Mouse (Mus musculus): Measurements from ENCODE around the gene Dpp6.

Gene Dpp6

GRCm38 (mm10) chr5:27306497-27307152 lies 489.6 kb downstream of the Dpp6 start:
- no peak for DNase-seq

GRCm38 (mm10) chr5:27310217-27310616 lies 493.2 kb downstream of the Dpp6 start:
- no peak for DNase-seq

GRCm38 (mm10) chr5:27316674-27317073 lies 499.7 kb downstream of the Dpp6 start:
- no peak for DNase-seq

GRCm38 (mm10) chr5:27317264-27317663 lies 500.3 kb downstream of the Dpp6 start:
- DNase-seq, result no peak

- no peak for DNase-seq
These were observed 500.8 kb downstream of the Dpp6 start for GRCm38 (mm10) chr5:27317832-27318231.

GRCm38 (mm10) chr5:27319731-27320130 lies 502.7 kb downstream of the Dpp6 start:
- no peak for DNase-seq

- no peak for DNase-seq
These were observed 506.1 kb downstream of the Dpp6 start for GRCm38 (mm10) chr5:27322895-27323792.

- DNase-seq, result no peak
These were observed 507.4 kb downstream of the Dpp6 start for GRCm38 (mm10) chr5:27324346-27324928.

- DNase-seq, result no peak
These were observed 519.7 kb downstream of the Dpp6 start for GRCm38 (mm10) chr5:27336698-27337097.

GRCm38 (mm10) chr5:27339196-27340030 lies 522.4 kb downstream of the Dpp6 start:
- no peak for DNase-seq

- DNase-seq, result no peak
These were observed 525.3 kb downstream of the Dpp6 start for GRCm38 (mm10) chr5:27342276-27342675.

- DNase-seq, result no peak
These were observed 526.6 kb downstream of the Dpp6 start for GRCm38 (mm10) chr5:27343626-27344025.

GRCm38 (mm10) chr5:27348181-27349095 lies 531.4 kb downstream of the Dpp6 start:
- DNase-seq, result no peak

GRCm38 (mm10) chr5:27357630-27358029 lies 540.6 kb downstream of the Dpp6 start:
- DNase-seq, result no peak

GRCm38 (mm10) chr5:27365946-27366345 lies 548.9 kb downstream of the Dpp6 start:
- no peak for DNase-seq

- DNase-seq, result no peak
These were observed 553.8 kb downstream of the Dpp6 start for GRCm38 (mm10) chr5:27370814-27371213.

- no peak for DNase-seq
These were observed 556.9 kb downstream of the Dpp6 start for GRCm38 (mm10) chr5:27373931-27374330.

- DNase-seq, result no peak
These were observed 558.8 kb downstream of the Dpp6 start for GRCm38 (mm10) chr5:27375841-27376240.

GRCm38 (mm10) chr5:27380656-27381385 lies 563.8 kb downstream of the Dpp6 start:
- DNase-seq, result no peak

GRCm38 (mm10) chr5:27398371-27398770 lies 581.4 kb downstream of the Dpp6 start:
- DNase-seq, result no peak

GRCm38 (mm10) chr5:27399111-27399510 lies 582.1 kb downstream of the Dpp6 start:
- no peak for DNase-seq

All from right cerebral cortex, postnatal 25 days (tissue).